Mouse (Mus musculus): ENCODE data around the gene Tph1. TPM values are rescaled to one million over a fixed set of nuclear protein-coding genes. Genes with fewer than 3 reads are reported as not detected.

Gene Tph1
- polyA plus RNA-seq, 1 experiment = 0.12 TPM

GRCm38 (mm10) chr7:46648431-46649140 lies 23.8 kb downstream of the Tph1 start:
- DNase-seq (ENCODE audit: low spot score) = no peak

- DNase-seq (ENCODE audit: low spot score) = no peak
Measured at GRCm38 (mm10) chr7:46643172-46643571, 29.2 kb downstream of the Tph1 start.

GRCm38 (mm10) chr7:46640062-46640461 lies 32.3 kb downstream of the Tph1 start:
- no peak for DNase-seq (ENCODE audit: low spot score)

DNA sequence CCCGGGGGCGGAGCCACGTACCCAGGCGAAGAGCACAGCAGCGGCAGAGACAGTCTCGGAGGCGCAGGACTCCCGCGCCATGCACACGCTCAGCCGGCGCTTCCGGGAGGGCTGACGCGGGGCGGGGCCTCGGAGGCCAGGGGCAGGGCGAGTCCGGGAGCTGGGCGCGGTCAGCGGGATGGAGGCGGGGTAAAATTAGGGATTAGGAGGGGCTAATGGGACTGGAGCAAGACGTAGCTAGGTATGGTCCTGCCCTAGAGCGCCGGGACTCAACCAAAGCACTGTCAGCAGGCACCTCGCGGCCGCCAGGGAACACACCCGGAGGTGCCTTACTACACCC lies 32.7 kb downstream of the Tph1 start, which contains the start of gene Sergef:
Sergef (minus strand) TSS at position 116 of the 340 bp plus-strand sequence.
- DNase-seq (ENCODE audit: low spot score) = peak; percentile 75

DNA sequence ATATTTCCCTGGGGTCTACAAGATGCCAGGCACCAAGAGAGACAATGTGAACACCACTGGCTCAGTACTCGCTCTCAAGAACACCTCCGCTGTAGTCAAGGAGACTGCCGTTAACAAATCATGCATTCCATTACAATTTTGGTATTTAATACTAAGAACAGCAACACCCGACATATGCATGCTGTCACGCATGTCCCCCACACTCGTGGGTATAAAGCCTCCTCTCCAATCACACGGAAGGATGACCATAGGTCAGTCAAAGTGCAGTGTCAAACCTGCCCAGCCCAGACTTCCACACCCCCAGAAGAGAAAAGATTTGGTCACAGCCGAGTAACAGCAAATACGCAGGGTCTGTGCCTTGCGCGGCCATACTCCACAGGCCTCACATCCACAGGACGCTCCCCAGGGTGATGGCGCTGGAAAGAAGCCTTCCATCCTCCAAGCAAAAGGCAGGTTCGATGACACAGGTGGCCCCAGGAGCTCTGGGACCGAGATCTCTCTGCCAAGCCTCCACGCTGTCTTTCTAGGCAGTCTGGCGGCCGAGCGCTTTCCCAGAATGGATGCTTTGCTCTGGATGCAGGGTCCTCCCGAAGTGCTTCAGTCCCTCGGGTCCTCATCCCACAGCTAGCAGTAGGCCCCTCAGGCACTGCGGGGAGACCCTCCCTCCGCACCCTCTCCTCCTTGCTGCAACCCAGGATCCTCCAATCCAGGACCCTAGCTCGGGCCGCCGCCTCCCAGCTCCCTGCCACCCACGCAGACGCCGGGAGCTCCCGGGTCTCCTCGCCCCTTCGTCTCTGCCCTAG lies 33.2 kb downstream of the Tph1 start:
- DNase-seq (ENCODE audit: low spot score) = no peak

GRCm38 (mm10) chr7:46628375-46628975 lies 43.9 kb downstream of the Tph1 start:
- DNase-seq (ENCODE audit: low spot score) = no peak

DNA sequence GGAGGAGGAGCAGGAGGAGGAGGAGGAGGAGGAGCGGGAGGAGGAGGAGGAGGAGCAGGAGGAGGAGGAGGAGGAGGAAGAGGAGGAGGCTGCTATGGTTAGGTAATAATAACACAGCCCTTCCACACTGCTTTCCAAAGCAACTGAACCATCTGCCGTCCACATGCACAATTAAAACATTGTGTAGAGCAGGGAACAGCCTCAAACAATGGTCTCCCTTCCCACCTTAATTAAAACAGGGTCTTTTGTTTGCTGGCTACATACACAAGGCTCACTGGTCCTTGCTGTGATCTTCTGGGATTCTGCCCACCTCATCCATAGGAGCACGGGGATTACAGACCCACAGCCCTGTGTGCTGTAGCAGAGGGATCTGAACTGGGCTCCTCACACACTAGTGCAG lies 48.4 kb downstream of the Tph1 start:
- DNase-seq (ENCODE audit: low spot score) = no peak

DNA sequence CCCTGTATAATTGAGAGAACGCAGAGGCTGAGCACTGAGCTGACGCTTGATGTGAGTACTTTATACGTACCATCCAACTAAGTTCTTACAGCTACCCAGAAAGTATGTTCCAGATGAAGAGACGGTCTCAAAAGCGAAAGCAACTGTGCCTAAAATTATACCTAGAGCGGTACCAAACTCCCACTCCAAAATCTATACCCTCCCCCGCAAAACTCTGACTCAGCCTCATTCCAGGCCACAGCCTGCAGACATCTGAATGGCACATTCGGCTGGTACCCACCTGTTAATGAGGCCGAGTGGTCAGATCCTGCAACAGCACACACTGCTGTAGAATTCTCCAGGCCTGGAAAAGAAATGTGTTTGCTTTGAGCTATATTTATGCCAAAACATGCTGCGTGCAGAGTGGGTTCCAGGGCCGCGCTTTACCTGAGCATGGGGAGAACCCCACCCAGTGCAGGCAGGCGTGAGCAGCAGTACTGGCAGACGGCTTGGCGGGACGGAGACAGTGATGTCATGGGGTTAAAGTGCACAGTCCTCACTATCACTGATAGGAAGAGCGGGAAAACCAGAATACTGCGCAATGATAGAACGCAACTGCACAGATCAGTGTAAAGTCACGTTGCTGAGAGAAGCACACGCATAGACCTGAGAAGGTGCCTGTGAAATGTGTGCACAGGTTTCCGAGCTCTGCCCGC lies 53.8 kb downstream of the Tph1 start:
- no peak for DNase-seq (ENCODE audit: low spot score)

DNA sequence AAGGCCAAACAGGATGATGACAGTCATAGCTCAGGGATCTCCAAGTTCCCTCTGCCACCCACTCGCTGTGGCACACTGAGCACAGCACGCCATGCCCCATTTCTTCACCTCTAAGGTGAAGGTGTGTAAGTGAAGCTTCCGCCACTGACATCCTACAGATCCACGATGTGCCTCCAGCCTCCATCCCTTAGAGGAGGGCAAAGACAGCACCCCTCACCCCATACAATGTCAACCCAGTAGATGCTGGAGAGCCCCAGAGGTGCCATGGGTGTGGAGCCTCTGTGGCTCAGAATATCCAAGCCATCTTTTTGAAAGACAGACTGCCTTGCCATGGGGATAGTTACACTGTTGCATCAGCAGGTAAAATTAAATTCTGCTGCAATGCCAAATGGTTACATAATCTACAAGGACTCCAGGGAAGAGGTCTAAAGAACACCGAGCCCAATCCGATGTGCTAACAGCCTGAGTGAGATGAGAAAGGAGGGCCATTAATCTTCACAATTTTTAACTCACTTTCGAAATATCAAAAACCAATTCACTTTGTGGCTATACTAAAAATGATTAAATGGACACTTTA lies 55.8 kb downstream of the Tph1 start:
- DNase-seq (ENCODE audit: low spot score) = no peak

DNA sequence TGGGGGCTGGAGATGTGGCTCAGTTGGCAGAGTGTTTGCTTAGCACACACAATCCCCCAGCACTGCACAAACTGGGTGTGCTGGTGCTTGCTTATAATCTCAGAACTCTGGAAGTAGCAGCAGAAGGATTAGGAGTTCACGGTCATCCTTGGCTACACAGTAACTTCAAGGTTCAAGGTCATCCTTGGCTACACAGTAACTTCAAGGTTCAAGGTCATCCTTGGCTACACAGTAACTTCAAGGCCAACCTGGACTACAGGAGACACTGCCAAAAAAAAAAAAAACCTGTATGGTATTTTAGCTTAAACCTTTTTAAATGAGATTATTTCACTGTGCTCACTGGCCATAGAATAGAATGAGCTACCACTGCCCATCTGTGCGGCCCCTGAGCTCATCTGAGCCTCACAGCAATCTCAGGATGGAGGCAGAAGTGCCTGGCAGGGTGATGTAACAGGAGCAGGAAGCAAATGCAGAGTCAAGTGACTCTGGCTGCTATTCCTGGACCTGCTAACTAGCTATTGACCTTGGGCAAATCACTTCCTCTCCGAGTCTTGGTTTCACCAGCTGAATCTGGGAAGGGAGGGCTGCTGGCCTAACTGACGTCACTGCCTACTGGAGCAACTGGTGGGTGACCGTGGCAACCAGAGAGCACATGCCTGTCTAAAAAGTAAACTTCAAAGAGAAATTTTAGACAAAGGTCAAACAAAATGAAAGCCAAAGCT lies 56.9 kb downstream of the Tph1 start:
- no peak for DNase-seq (ENCODE audit: low spot score)

GRCm38 (mm10) chr7:46614263-46614662 lies 58.1 kb downstream of the Tph1 start:
- DNase-seq (ENCODE audit: low spot score) = no peak

- no peak for DNase-seq (ENCODE audit: low spot score)
Measured at GRCm38 (mm10) chr7:46613091-46613490, 59.2 kb downstream of the Tph1 start.

- DNase-seq (ENCODE audit: low spot score) = no peak
Measured at GRCm38 (mm10) chr7:46612421-46612937, 59.9 kb downstream of the Tph1 start.

DNA sequence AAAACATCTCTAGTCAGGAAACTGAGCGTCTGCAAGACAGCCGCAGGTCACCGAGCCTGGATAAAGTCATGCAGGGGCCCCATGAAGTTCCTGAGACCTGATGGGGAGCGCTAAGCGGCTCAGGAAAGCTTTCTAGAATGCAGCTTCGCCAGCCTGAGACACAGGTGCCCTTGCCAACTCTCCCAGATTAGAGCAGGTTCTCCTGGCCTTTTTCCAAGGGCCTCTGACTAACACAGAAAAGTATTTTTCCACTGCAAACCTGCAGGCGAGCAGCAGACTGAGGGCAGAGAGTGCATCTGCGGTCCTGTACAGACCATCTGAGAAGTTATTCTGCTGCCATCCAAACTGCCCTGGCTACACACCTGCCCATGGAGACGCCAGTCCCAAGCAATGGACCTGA lies 60.4 kb downstream of the Tph1 start:
- no peak for DNase-seq (ENCODE audit: low spot score)

DNA sequence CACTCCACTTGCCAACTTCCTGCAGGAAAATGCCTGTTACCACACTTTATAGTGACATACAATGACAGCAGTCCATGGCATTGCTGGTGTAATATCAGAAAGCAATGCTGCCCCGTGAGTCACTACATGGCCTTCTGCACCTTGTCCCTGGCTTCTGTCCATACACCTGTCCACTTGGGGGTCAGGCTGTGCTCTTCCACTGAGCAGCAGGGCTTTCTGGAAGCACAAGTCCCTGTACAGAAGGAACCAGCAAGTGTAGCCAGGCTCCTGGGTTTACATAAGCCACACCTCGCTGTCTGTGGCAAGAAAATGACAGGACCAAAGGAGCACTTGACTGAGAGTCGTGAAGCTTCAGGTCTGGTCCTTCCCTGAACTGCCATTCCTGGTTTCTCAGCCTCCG lies 63.0 kb downstream of the Tph1 start:
- DNase-seq (ENCODE audit: low spot score) = no peak

DNA sequence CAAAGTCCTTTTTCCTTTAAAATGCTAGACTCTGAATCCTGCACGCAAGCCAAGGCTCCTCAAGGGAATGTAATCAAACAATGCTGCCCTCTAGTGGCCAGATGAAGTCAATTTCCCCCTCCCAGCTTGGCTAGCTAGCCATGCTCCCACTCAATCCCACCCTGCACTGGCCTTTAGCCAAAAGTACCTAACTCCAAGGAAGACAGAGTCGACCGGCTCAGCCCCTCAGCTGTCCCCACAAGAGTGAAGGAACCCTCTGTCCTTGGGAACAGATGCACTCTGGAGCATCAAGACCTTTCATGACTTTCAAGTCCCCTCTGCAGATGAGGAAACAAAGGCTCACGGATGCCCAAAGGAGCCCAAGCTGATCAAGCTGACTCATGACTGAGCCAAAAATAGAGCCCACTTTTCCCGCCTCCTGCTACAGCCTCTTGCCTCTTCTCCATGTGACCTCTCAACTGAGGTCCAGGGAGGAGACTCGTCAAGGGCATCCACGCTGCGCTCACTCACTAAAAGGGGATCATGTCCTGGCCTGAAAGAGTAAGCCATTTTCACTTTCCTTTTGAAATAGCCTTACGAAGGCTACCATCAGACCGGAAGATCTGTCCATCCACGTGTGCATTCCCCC lies 64.8 kb downstream of the Tph1 start:
- no peak for DNase-seq (ENCODE audit: low spot score)

- DNase-seq (ENCODE audit: low spot score) = no peak
Measured at GRCm38 (mm10) chr7:46607031-46607426, 65.3 kb downstream of the Tph1 start.

- DNase-seq (ENCODE audit: low spot score) = peak; percentile 37
Measured at GRCm38 (mm10) chr7:46606391-46607030, 65.8 kb downstream of the Tph1 start.

GRCm38 (mm10) chr7:46603051-46603450 lies 69.3 kb downstream of the Tph1 start:
- DNase-seq (ENCODE audit: low spot score) = no peak

- DNase-seq (ENCODE audit: low spot score) = no peak
Measured at GRCm38 (mm10) chr7:46602079-46602478, 70.3 kb downstream of the Tph1 start.

Data from urinary bladder, adult 2 months (tissue).